Mouse (Mus musculus) leukemia stem cell, adult 10-12 weeks (primary cell): ENCODE measurements around the gene Lgals7. TPM values are rescaled to one million over a fixed set of nuclear protein-coding genes. Genes with fewer than 3 reads are reported as not detected.

ENCODE experiments used
- polyA plus RNA-seq: library from polyadenylated mRNA; stranded (reverse); fragments of >175 nt; gene quantifications from 2 replicates; pipeline ENCODE4 v1.2.3, GENCODE M21; 2012; ENCODE audit warnings: low replicate concordance

The Lgals7 gene
- 7.4 and 7.6 TPM in 2 replicates for polyA plus RNA-seq

DNA sequence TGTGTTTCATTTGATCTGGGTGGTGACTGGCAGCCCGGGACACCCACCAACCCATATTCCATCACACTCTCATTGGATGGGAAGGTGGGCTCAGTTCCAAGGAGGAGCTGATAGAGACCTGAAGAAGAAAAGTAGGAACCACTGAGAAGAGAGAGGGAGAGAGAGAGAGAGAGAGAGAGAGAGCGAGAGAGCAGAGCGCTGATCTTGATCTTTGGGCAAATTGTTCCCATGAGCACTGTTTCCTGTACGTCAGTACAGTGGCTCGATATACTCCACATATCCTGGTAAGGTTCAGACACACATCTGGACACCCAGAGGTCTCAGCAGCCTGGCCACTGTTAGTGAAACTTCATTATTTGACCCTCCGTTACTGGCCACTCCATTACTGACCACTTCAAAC, at the start of gene Lgals7:
TSS of gene Lgals7 (plus strand) at position 314 of the 400 bp plus-strand sequence.

GRCm38 (mm10) chr7:28824941-28825685, 38.5 kb upstream of the Lgals7 start, which contains the start of gene Ech1:
Gene Ech1, plus strand, starts transcription at chr7:28825217.

DNA sequence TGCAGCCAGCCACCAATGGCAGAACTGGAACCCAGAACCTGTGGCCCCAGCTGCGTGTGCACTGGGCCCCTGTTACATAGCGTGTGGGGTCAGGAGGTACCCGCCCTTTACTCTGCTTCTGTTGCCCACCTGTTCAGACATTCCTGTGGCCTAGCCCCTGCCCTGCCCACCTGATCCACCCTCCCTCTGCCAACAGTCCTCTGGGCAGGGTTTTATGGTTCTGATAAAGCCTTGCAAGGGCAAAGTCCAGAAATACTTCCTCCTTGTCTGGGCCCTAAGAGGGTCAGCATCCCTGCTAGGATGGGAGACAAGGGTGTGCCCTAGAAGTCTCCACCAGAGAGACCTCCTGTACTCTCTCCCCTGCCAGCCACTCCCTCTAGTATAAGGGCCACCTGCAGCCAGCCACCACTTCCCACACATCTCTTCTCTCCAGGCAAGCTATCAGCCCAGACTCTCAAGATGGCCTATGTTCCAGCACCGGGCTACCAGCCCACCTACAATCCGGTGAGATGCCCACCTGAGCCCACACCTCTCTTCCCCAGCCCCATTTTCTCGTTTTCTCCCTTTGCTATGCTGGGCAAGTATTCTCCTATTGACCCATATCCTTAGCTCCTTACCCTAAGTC, 29.8 kb upstream of the Lgals7 start, which contains the start of gene Lgals4:
TSS of gene Lgals4 (plus strand) at position 132 of the 625 bp plus-strand sequence.

DNA sequence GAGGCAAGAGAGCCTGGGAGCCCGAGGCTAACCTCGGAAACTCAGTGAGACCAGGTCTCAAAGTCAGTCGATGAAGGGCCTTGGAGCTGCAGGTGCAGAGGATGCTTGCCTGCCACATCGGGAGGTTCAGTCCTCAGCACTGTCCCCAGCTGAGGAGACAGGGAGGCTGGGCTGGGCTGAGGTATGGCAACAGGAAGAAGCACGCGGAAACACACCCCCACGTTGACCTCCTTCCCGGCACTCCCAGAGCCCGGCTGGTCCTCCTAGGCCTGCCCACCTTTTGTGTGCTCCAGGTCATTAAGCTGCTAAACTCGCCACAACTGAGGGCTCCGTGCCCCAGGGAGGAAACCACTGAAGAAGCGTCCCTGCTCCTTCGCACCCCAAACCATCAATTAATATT, 17.5 kb downstream of the Lgals7 start, which contains the start of gene Capn12:
TSS of gene Capn12 (plus strand) at position 224 of the 400 bp plus-strand sequence.

Other genes with a start within 250 kb of the Lgals7 start
- gene Acp7, start 232.5 kb upstream of the Lgals7 start, polyA plus RNA-seq = not detected in 2 replicates
- 0.26 TPM in 2 replicates for gene Fbxo27, start 171.0 kb upstream of the Lgals7 start, polyA plus RNA-seq
- gene Fbxo17, start 147.0 kb upstream of the Lgals7 start, polyA plus RNA-seq = 0.34 and 0.60 TPM in 2 replicates
- gene Mrps12, start 122.0 kb upstream of the Lgals7 start, polyA plus RNA-seq = 270 and 504 TPM in 2 replicates
- 52.8 and 59.0 TPM in 2 replicates for gene Sars2, start 121.9 kb upstream of the Lgals7 start, polyA plus RNA-seq
- 0.23 TPM in 1 of 2 replicates, not detected in the other for gene Ccer2, start 107.7 kb upstream of the Lgals7 start, polyA plus RNA-seq
- 114 and 160 TPM in 2 replicates for gene Sirt2, start 97.1 kb upstream of the Lgals7 start, polyA plus RNA-seq
- gene Nfkbib, start 96.3 kb upstream of the Lgals7 start, polyA plus RNA-seq = 136 and 205 TPM in 2 replicates
- 96.6 and 114 TPM in 2 replicates for gene Rinl, start 74.9 kb upstream of the Lgals7 start, polyA plus RNA-seq
- 590 and 675 TPM in 2 replicates for gene Hnrnpl, start 55.3 kb upstream of the Lgals7 start, polyA plus RNA-seq
- gene Ech1, start 38.6 kb upstream of the Lgals7 start, polyA plus RNA-seq = 3.3 and 24.2 TPM in 2 replicates
- gene Lgals4, start 30.0 kb upstream of the Lgals7 start, polyA plus RNA-seq = 2.6 TPM in 1 of 2 replicates, not detected in the other
- 0.07 TPM in 1 of 2 replicates, not detected in the other for gene Capn12, start 17.6 kb downstream of the Lgals7 start, polyA plus RNA-seq
- gene Actn4, start 98.5 kb downstream of the Lgals7 start, polyA plus RNA-seq = 469 and 673 TPM in 2 replicates
- 39.7 and 203 TPM in 2 replicates for gene Eif3k, start 118.0 kb downstream of the Lgals7 start, polyA plus RNA-seq
- gene Map4k1, start 118.2 kb downstream of the Lgals7 start, polyA plus RNA-seq = 71.5 and 127 TPM in 2 replicates